Mouse (Mus musculus) midbrain, embryonic 15.5 days (tissue): ENCODE results near the gene Tcea2. TPM values are rescaled to one million over a fixed set of nuclear protein-coding genes. Genes with fewer than 3 reads are reported as not detected.

Experiments
- ATAC-seq: fragments of 200-750 bp; cut with Nextera tagmentation; replicated peaks from 2 replicates; pipeline ENCODE4 v1.8.0; 2017; ENCODE audit warnings: moderate TSS enrichment
- H3K27ac ChIP-seq: fragments of 300-500 bp; sonication (generic); 2 replicates; pipeline ENCODE4 v1.5.1; 2015; ENCODE audit warnings: mild to moderate bottlenecking, inconsistent platforms
- H3K27me3 ChIP-seq: fragments of 300-500 bp; sonication (generic); replicated peaks from 2 replicates; pipeline ENCODE4 v1.6.1; 2015; ENCODE audit warnings: inconsistent platforms
- H3K36me3 ChIP-seq: fragments of 300-500 bp; sonication (generic); replicated peaks from 2 replicates; pipeline ENCODE4 v1.6.1; 2015; ENCODE audit warnings: inconsistent platforms
- H3K4me1 ChIP-seq: fragments of 300-500 bp; sonication (generic); 2 replicates; pipeline ENCODE4 v1.6.1; 2015; ENCODE audit warnings: inconsistent platforms
- H3K4me2 ChIP-seq: fragments of 300-500 bp; sonication (generic); 2 replicates; pipeline ENCODE4 v1.6.1; 2015; ENCODE audit warnings: inconsistent platforms, mild to moderate bottlenecking, moderate library complexity
- H3K4me3 ChIP-seq: fragments of 300-500 bp; sonication (generic); 2 replicates; pipeline ENCODE4 v1.5.1; 2015; ENCODE audit warnings: mild to moderate bottlenecking, inconsistent platforms
- H3K9ac ChIP-seq: fragments of 300-500 bp; sonication (generic); 2 replicates; pipeline ENCODE4 v1.6.1; 2015; ENCODE audit warnings: mild to moderate bottlenecking, inconsistent platforms
- H3K9me3 ChIP-seq: fragments of 300-500 bp; sonication (generic); 2 replicates; pipeline ENCODE4 v1.6.1; 2016; ENCODE audit warnings: inconsistent platforms
- WGBS: fragments of 180-500 bp; shearing (Covaris S2); methylation state at CpG from one replicate; pipeline ENCODE4 v1.1.7; 2015; ENCODE audit warnings: mixed read lengths; 5-methylcytosine and 5-hydroxymethylcytosine counted together
- polyA plus RNA-seq: library from polyadenylated mRNA; unstranded; fragments of >200 nt; fragmentation: Nextera tagmentation; extraction: Ambion mirVana; gene quantifications from 2 replicates; pipeline ENCODE4 v1.2.1, GENCODE M21; 2015

Tcea2 gene
- polyA plus RNA-seq: 52.2 and 54.5 TPM in 2 replicates

GRCm38 (mm10) chr2:181679951-181680715 lies at the start of gene Tcea2:
Tcea2 (plus strand) TSS chr2:181680310.
- peaks cover 22% of the 10 kb centered on the region for H3K4me1 ChIP-seq
- no peaks in the 10 kb centered on the region for H3K27me3 ChIP-seq
- H3K9ac ChIP-seq: peak within 1 kb of the TSS; percentile 85
- peak; percentile 65 for ATAC-seq
- no peaks in the 10 kb centered on the region for H3K9me3 ChIP-seq
- H3K27ac ChIP-seq: peak within 1 kb of the TSS; percentile 75
- H3K4me3 ChIP-seq: peak within 1 kb of the TSS; percentile 65
- WGBS: under 1% methylated on average over 67 of the region's 69 CpGs
- H3K36me3 ChIP-seq: 0 out of 2 replicates have a peak, but pooled peaks cover under 1% of the 10 kb centered on the region
- H3K4me2 ChIP-seq: peak within 1 kb of the TSS; percentile 79

- no peak overlapping the region for H3K27ac ChIP-seq
- no peak overlapping the region for H3K9ac ChIP-seq
- no peak for ATAC-seq
- H3K4me3 ChIP-seq: no peak overlapping the region
- H3K27me3 ChIP-seq: no peaks in the 10 kb centered on the region
- no peak overlapping the region for H3K4me2 ChIP-seq
- H3K36me3 ChIP-seq: peaks cover 51% of the 10 kb centered on the region
- 94% methylated on average over 6 of the region's 6 CpGs for WGBS
- H3K4me1 ChIP-seq: no peaks in the 10 kb centered on the region
- H3K9me3 ChIP-seq: no peaks in the 10 kb centered on the region
These were observed 47.5 kb upstream of the Tcea2 start for GRCm38 (mm10) chr2:181632624-181633023.

- Histone ChIP-seq H3K9ac (no peak overlapping the region), H3K4me2 (no peak overlapping the region), H3K27ac (no peak overlapping the region), H3K4me3 (no peak overlapping the region), H3K4me1 (no peaks in the 10 kb centered on the region), H3K27me3 (no peaks in the 10 kb centered on the region), H3K9me3 (no peaks in the 10 kb centered on the region), H3K36me3 (peaks cover 67% of the 10 kb centered on the region)
- WGBS: 91% methylated on average over 3 of the region's 3 CpGs
- no peak for ATAC-seq
These were observed 44.2 kb upstream of the Tcea2 start for GRCm38 (mm10) chr2:181635865-181636264.

GRCm38 (mm10) chr2:181644361-181644760 lies 35.7 kb upstream of the Tcea2 start:
- Histone ChIP-seq H3K4me2 (no peak overlapping the region), H3K9me3 (no peaks in the 10 kb centered on the region), H3K36me3 (peaks cover 33% of the 10 kb centered on the region), H3K27ac (no peak overlapping the region), H3K27me3 (no peaks in the 10 kb centered on the region), H3K4me1 (no peaks in the 10 kb centered on the region), H3K9ac (no peak overlapping the region), H3K4me3 (no peak overlapping the region)
- WGBS: 96% methylated on average over 2 of the region's 2 CpGs
- no peak for ATAC-seq

GRCm38 (mm10) chr2:181645666-181646065 lies 34.4 kb upstream of the Tcea2 start:
- no peak overlapping the region for H3K4me3 ChIP-seq
- no peak overlapping the region for H3K9ac ChIP-seq
- H3K9me3 ChIP-seq: no peaks in the 10 kb centered on the region
- 86% methylated on average over 3 of the region's 3 CpGs for WGBS
- H3K4me2 ChIP-seq: no peak overlapping the region
- H3K36me3 ChIP-seq: peaks cover 35% of the 10 kb centered on the region
- H3K4me1 ChIP-seq: no peaks in the 10 kb centered on the region
- ATAC-seq: no peak
- no peaks in the 10 kb centered on the region for H3K27me3 ChIP-seq
- H3K27ac ChIP-seq: no peak overlapping the region

GRCm38 (mm10) chr2:181646626-181647472 lies 33.3 kb upstream of the Tcea2 start:
- H3K36me3 ChIP-seq: peaks cover 36% of the 10 kb centered on the region
- 96% methylated on average over 6 of the region's 6 CpGs for WGBS
- H3K27me3 ChIP-seq: no peaks in the 10 kb centered on the region
- H3K27ac ChIP-seq: no peak overlapping the region
- ATAC-seq: no peak
- H3K4me1 ChIP-seq: no peaks in the 10 kb centered on the region
- no peak overlapping the region for H3K4me3 ChIP-seq
- H3K4me2 ChIP-seq: no peak overlapping the region
- no peaks in the 10 kb centered on the region for H3K9me3 ChIP-seq
- no peak overlapping the region for H3K9ac ChIP-seq

GRCm38 (mm10) chr2:181648926-181649325 lies 31.2 kb upstream of the Tcea2 start:
- no peak for ATAC-seq
- Histone ChIP-seq H3K4me2 (no peak overlapping the region), H3K9ac (no peak overlapping the region), H3K4me3 (no peak overlapping the region), H3K9me3 (no peaks in the 10 kb centered on the region), H3K27ac (no peak overlapping the region), H3K36me3 (peaks cover 46% of the 10 kb centered on the region), H3K4me1 (no peaks in the 10 kb centered on the region), H3K27me3 (no peaks in the 10 kb centered on the region)
- WGBS: 81% methylated on average over 10 of the region's 10 CpGs

GRCm38 (mm10) chr2:181653065-181653464 lies 27.0 kb upstream of the Tcea2 start:
- no peak for ATAC-seq
- H3K9ac ChIP-seq: no peak overlapping the region
- no peak overlapping the region for H3K27ac ChIP-seq
- no peaks in the 10 kb centered on the region for H3K27me3 ChIP-seq
- H3K9me3 ChIP-seq: no peaks in the 10 kb centered on the region
- H3K4me3 ChIP-seq: no peak overlapping the region
- H3K36me3 ChIP-seq: peaks cover 55% of the 10 kb centered on the region
- no peak overlapping the region for H3K4me2 ChIP-seq
- H3K4me1 ChIP-seq: no peaks in the 10 kb centered on the region

- peaks cover 55% of the 10 kb centered on the region for H3K36me3 ChIP-seq
- WGBS: 94% methylated on average over 1 of the region's 1 CpGs
These were observed 26.6 kb upstream of the Tcea2 start for GRCm38 (mm10) chr2:181653523-181653922.

GRCm38 (mm10) chr2:181656734-181657133 lies 23.4 kb upstream of the Tcea2 start, which contains the start of gene Gm29797:
Gm29797 (plus strand) TSS chr2:181657034.
- no peak within 1 kb of the TSS for H3K4me2 ChIP-seq
- ATAC-seq: no peak
- WGBS: 76% methylated on average over 3 of the region's 3 CpGs
- H3K9ac ChIP-seq: no peak within 1 kb of the TSS
- no peaks in the 10 kb centered on the region for H3K27me3 ChIP-seq
- H3K4me1 ChIP-seq: peaks cover 6% of the 10 kb centered on the region; the same call in 1 of the 2 replicates
- no peak within 1 kb of the TSS for H3K4me3 ChIP-seq
- H3K36me3 ChIP-seq: peaks cover 34% of the 10 kb centered on the region
- H3K27ac ChIP-seq: no peak within 1 kb of the TSS
- H3K9me3 ChIP-seq: no peaks in the 10 kb centered on the region

More at GRCm38 (mm10) chr2:181653523-181653922, 26.6 kb upstream of the Tcea2 start:
- Histone ChIP-seq H3K9me3 (no peaks in the 10 kb centered on the region), H3K4me1 (no peaks in the 10 kb centered on the region), H3K27ac (no peak overlapping the region), H3K27me3 (no peaks in the 10 kb centered on the region), H3K4me2 (no peak overlapping the region), H3K9ac (no peak overlapping the region), H3K4me3 (no peak overlapping the region)
- no peak for ATAC-seq

GRCm38 (mm10) chr2:181657441-181657840 lies 22.7 kb upstream of the Tcea2 start:
- WGBS: 75% methylated on average over 2 of the region's 2 CpGs
- no peak overlapping the region for H3K4me2 ChIP-seq
- H3K36me3 ChIP-seq: peaks cover 28% of the 10 kb centered on the region
- no peaks in the 10 kb centered on the region for H3K27me3 ChIP-seq
- peaks cover 6% of the 10 kb centered on the region; the same call in 1 of the 2 replicates for H3K4me1 ChIP-seq
- H3K9ac ChIP-seq: no peak overlapping the region
- H3K27ac ChIP-seq: no peak overlapping the region
- no peaks in the 10 kb centered on the region for H3K9me3 ChIP-seq
- H3K4me3 ChIP-seq: no peak overlapping the region
- no peak for ATAC-seq

GRCm38 (mm10) chr2:181658528-181658927 lies 21.6 kb upstream of the Tcea2 start:
- no peak for ATAC-seq
- Histone ChIP-seq H3K4me1 (peaks cover 6% of the 10 kb centered on the region; the same call in 1 of the 2 replicates), H3K4me3 (no peak overlapping the region), H3K9me3 (no peaks in the 10 kb centered on the region), H3K36me3 (peaks cover 22% of the 10 kb centered on the region; the same call in 1 of the 2 replicates), H3K9ac (no peak overlapping the region), H3K27me3 (no peaks in the 10 kb centered on the region), H3K27ac (no peak overlapping the region), H3K4me2 (no peak overlapping the region)
- WGBS: 90% methylated on average over 7 of the region's 7 CpGs
